Mouse (Mus musculus): ENCODE data around the gene Kiz. TPM values are rescaled to one million over a fixed set of nuclear protein-coding genes. Genes with fewer than 3 reads are reported as not detected.

Gene Kiz
- polyA plus RNA-seq, 1 experiment from 2014 or later: 24.5 TPM

GRCm38 (mm10) chr2:146948223-146948776 is 92.6 kb downstream of the Kiz start:
- ATAC-seq (ENCODE audit: low FRiP score, low read depth): no peak
- WGBS: 28% methylated on average over 8 of the region's 8 CpGs
- Histone ChIP-seq H3K27me3 (peaks cover 33% of the 10 kb centered on the region), H3K9me3 (no peaks in the 10 kb centered on the region), H3K27ac (replicated peaks) (no peak overlapping the region), H3K4me2 (no peak overlapping the region), H3K9ac (no peak overlapping the region), H3K4me1 (replicated peaks) (no peaks in the 10 kb centered on the region), H3K4me3 (no peak overlapping the region), H3K36me3 (no peaks in the 10 kb centered on the region)

DNA sequence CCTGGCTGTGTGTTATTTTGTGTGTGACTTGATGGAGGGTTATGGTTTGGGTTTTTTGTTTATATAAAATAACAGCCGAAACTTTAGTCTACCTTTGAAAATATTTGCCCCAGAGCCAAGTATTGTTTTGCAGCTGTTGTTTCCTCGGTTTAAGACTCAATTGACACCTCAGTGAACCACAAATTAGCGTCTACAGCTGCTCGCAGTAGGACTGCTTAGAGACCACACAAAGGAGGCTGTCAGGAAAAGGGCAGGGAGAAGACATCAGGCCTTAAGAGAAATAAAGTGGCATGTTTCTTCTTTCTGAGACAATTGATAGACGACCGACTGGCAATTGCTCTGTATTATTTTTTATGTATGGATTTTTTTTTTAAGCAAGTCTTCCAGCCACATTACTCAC is 100.7 kb downstream of the Kiz start:
- Histone ChIP-seq H3K27ac (replicated peaks) (no peak overlapping the region), H3K36me3 (no peaks in the 10 kb centered on the region), H3K4me2 (no peak overlapping the region), H3K9ac (no peak overlapping the region), H3K4me3 (no peak overlapping the region), H3K9me3 (no peaks in the 10 kb centered on the region), H3K27me3 (peaks cover 33% of the 10 kb centered on the region), H3K4me1 (replicated peaks) (peaks cover 10% of the 10 kb centered on the region)
- WGBS: 20% methylated on average over 6 of the region's 6 CpGs
- no peak for ATAC-seq (ENCODE audit: low FRiP score, low read depth)

GRCm38 (mm10) chr2:146958398-146958911 is 102.8 kb downstream of the Kiz start:
- Histone ChIP-seq H3K4me2 (peak overlapping the region; percentile 74), H3K36me3 (no peaks in the 10 kb centered on the region), H3K9ac (peak overlapping the region; percentile 47), H3K27ac (replicated peaks) (peak overlapping the region; percentile 88), H3K4me1 (replicated peaks) (peaks cover 10% of the 10 kb centered on the region), H3K4me3 (peak overlapping the region; percentile 36), H3K27me3 (peaks cover 18% of the 10 kb centered on the region), H3K9me3 (no peaks in the 10 kb centered on the region)
- WGBS: 9% methylated on average over 11 of the region's 11 CpGs
- ATAC-seq (ENCODE audit: low FRiP score, low read depth): peak; percentile 94

GRCm38 (mm10) chr2:146958951-146959821 is 103.5 kb downstream of the Kiz start:
- H3K36me3 ChIP-seq: no peaks in the 10 kb centered on the region
- peak overlapping the region; percentile 88 for H3K27ac ChIP-seq (replicated peaks)
- peaks cover 10% of the 10 kb centered on the region for H3K4me1 ChIP-seq (replicated peaks)
- ATAC-seq (ENCODE audit: low FRiP score, low read depth): peak; percentile 88
- under 1% methylated on average over 21 of the region's 21 CpGs for WGBS
- peaks cover 12% of the 10 kb centered on the region for H3K27me3 ChIP-seq
- peak overlapping the region; percentile 36 for H3K4me3 ChIP-seq
- H3K4me2 ChIP-seq: peak overlapping the region; percentile 74
- peak overlapping the region; percentile 47 for H3K9ac ChIP-seq
- no peaks in the 10 kb centered on the region for H3K9me3 ChIP-seq

GRCm38 (mm10) chr2:146975024-146975423 is 119.4 kb downstream of the Kiz start:
- ATAC-seq (ENCODE audit: low FRiP score, low read depth): no peak
- no peak overlapping the region for H3K4me3 ChIP-seq
- 94% methylated on average over 3 of the region's 3 CpGs for WGBS

GRCm38 (mm10) chr2:146975453-146976028 is 119.9 kb downstream of the Kiz start:
- Histone ChIP-seq H3K4me1 (replicated peaks) (no peaks in the 10 kb centered on the region), H3K36me3 (no peaks in the 10 kb centered on the region), H3K4me3 (no peak overlapping the region), H3K9ac (no peak overlapping the region), H3K27ac (replicated peaks) (no peak overlapping the region), H3K9me3 (no peaks in the 10 kb centered on the region), H3K27me3 (no peaks in the 10 kb centered on the region), H3K4me2 (no peak overlapping the region)
- ATAC-seq (ENCODE audit: low FRiP score, low read depth): 0 out of 2 replicates have a peak, but pooled peaks have one; percentile 19
- WGBS: 66% methylated on average over 3 of the region's 3 CpGs

More at GRCm38 (mm10) chr2:146975024-146975423, 119.4 kb downstream of the Kiz start:
- no peak overlapping the region for H3K4me2 ChIP-seq
- H3K4me1 ChIP-seq (replicated peaks): no peaks in the 10 kb centered on the region
- no peak overlapping the region for H3K27ac ChIP-seq (replicated peaks)
- no peaks in the 10 kb centered on the region for H3K9me3 ChIP-seq
- H3K36me3 ChIP-seq: no peaks in the 10 kb centered on the region
- H3K9ac ChIP-seq: no peak overlapping the region
- H3K27me3 ChIP-seq: no peaks in the 10 kb centered on the region

GRCm38 (mm10) chr2:146982786-146983185 is 127.1 kb downstream of the Kiz start:
- no peak overlapping the region for H3K27ac ChIP-seq (replicated peaks)
- H3K27me3 ChIP-seq: 0 out of 2 replicates have a peak, but pooled peaks cover 3% of the 10 kb centered on the region
- no peaks in the 10 kb centered on the region for H3K9me3 ChIP-seq
- H3K9ac ChIP-seq: no peak overlapping the region
- 92% methylated on average over 2 of the region's 2 CpGs for WGBS
- H3K36me3 ChIP-seq: no peaks in the 10 kb centered on the region
- ATAC-seq (ENCODE audit: low FRiP score, low read depth): no peak
- H3K4me1 ChIP-seq (replicated peaks): no peaks in the 10 kb centered on the region
- no peak overlapping the region for H3K4me2 ChIP-seq
- H3K4me3 ChIP-seq: no peak overlapping the region

- ATAC-seq (ENCODE audit: low FRiP score, low read depth): no peak
- no peak overlapping the region for H3K9ac ChIP-seq
These were observed 129.2 kb downstream of the Kiz start for GRCm38 (mm10) chr2:146984831-146985230.

GRCm38 (mm10) chr2:146985807-146986206 is 130.1 kb downstream of the Kiz start:
- 91% methylated on average over 1 of the region's 1 CpGs for WGBS
- no peak for ATAC-seq (ENCODE audit: low FRiP score, low read depth)
- Histone ChIP-seq H3K4me2 (no peak overlapping the region), H3K36me3 (no peaks in the 10 kb centered on the region), H3K4me3 (no peak overlapping the region), H3K4me1 (replicated peaks) (no peaks in the 10 kb centered on the region), H3K9ac (no peak overlapping the region), H3K27ac (replicated peaks) (no peak overlapping the region), H3K27me3 (0 out of 2 replicates have a peak, but pooled peaks cover 3% of the 10 kb centered on the region), H3K9me3 (no peaks in the 10 kb centered on the region)

More at GRCm38 (mm10) chr2:146984831-146985230, 129.2 kb downstream of the Kiz start:
- Histone ChIP-seq H3K36me3 (no peaks in the 10 kb centered on the region), H3K4me3 (no peak overlapping the region), H3K27ac (replicated peaks) (no peak overlapping the region), H3K4me2 (no peak overlapping the region), H3K4me1 (replicated peaks) (no peaks in the 10 kb centered on the region), H3K9me3 (no peaks in the 10 kb centered on the region), H3K27me3 (0 out of 2 replicates have a peak, but pooled peaks cover 3% of the 10 kb centered on the region)
- WGBS: 96% methylated on average over 2 of the region's 2 CpGs

DNA sequence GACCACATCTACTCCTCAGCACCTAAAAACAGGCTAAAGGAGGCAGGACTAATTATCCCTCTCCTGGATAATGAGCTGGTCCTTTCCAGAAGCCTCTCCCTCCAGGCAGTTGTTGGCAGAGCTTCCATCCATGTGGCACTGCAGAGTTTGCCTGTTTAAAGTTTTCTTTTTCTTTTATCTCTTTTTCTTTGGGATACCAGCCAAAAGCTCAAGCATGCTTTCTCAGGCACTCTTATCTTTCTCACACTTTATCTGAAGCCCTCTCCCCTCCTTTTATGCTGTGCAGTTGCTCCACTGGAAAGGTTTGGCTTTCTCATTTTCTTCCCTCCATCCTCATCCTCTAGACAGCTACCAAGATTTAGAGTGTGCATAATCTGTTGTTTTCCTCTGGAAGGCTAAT is 130.8 kb downstream of the Kiz start:
- no peak for ATAC-seq (ENCODE audit: low FRiP score, low read depth)
- no peaks in the 10 kb centered on the region for H3K4me1 ChIP-seq (replicated peaks)
- H3K27me3 ChIP-seq: 0 out of 2 replicates have a peak, but pooled peaks cover 3% of the 10 kb centered on the region
- no peak overlapping the region for H3K9ac ChIP-seq
- H3K4me3 ChIP-seq: no peak overlapping the region
- H3K9me3 ChIP-seq: no peaks in the 10 kb centered on the region
- no peak overlapping the region for H3K27ac ChIP-seq (replicated peaks)
- no peaks in the 10 kb centered on the region for H3K36me3 ChIP-seq
- H3K4me2 ChIP-seq: no peak overlapping the region

DNA sequence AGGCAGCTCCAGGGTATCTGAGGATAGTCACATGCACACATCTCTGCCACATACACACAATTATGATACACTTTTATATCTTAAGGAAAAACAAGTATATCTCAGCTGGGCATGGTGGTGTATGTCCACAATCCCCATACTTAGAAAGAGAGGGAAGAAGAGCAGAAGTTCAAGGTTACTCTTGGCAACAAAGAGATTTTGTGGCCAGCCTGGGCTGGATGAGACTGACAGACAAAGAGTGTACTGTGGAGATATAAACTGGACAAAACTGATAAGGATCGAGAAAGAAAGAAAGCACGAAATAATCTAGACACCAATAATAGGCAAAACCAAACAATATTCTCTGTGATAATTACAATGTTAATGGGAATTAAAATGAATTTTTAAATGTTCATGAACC is 151.6 kb downstream of the Kiz start:
- Histone ChIP-seq H3K4me2 (no peak overlapping the region), H3K27ac (replicated peaks) (no peak overlapping the region), H3K9ac (no peak overlapping the region), H3K36me3 (no peaks in the 10 kb centered on the region), H3K4me1 (replicated peaks) (peaks cover 9% of the 10 kb centered on the region), H3K4me3 (no peak overlapping the region), H3K9me3 (no peaks in the 10 kb centered on the region), H3K27me3 (no peaks in the 10 kb centered on the region)
- ATAC-seq (ENCODE audit: low FRiP score, low read depth): no peak
- WGBS: 92% methylated on average over 2 of the region's 2 CpGs

DNA sequence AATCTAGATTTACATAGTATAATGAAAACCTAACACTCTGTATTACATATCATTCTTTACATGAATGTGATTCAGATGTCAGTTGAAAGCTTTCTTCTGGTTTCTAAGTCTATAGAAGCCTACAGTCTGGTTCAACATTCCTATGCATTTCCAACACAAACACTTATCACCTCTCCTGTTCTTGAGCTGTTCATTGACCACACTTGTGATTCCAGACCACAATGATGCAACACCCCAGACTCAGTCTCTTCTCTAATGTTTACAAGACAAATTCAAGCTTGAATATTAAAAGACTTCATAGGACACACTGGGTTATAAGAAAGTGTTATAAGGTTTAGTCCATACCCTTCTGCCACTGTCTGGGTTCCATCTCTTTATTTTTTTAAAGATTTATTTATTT is 153.4 kb downstream of the Kiz start:
- H3K4me1 ChIP-seq (replicated peaks): peaks cover 14% of the 10 kb centered on the region
- no peak overlapping the region for H3K27ac ChIP-seq (replicated peaks)
- ATAC-seq (ENCODE audit: low FRiP score, low read depth): no peak
- no peaks in the 10 kb centered on the region for H3K27me3 ChIP-seq
- H3K4me2 ChIP-seq: no peak overlapping the region
- H3K36me3 ChIP-seq: no peaks in the 10 kb centered on the region
- H3K9me3 ChIP-seq: no peaks in the 10 kb centered on the region
- H3K4me3 ChIP-seq: no peak overlapping the region
- no peak overlapping the region for H3K9ac ChIP-seq

Measured in hindbrain, embryonic 15.5 days (tissue).